Mouse (Mus musculus): ENCODE measurements at regions not wholly inside any gene's neighbourhood (a gene's known extent, or its start where the extent isn't known, plus 50 kb on each side); places are given as distances from the start of the nearest gene placed in this dataset.
"Not testable (repeated sequence)": the region's sequence is repeated elsewhere in the genome, so short reads cannot be mapped to it uniquely, and the experiment has no call there.

GRCm38 (mm10) chr9:94169905-94170612, 367.8 kb downstream of the 1190002N15Rik start:
- no peak overlapping the region for H3K4me2 ChIP-seq (replicated peaks)
- no peak overlapping the region for H3K4me3 ChIP-seq (replicated peaks)
- H3K27ac ChIP-seq (replicated peaks), result no peak overlapping the region
- H3K27me3 ChIP-seq, result no peaks in the 10 kb centered on the region
- no peaks in the 10 kb centered on the region for H3K9me3 ChIP-seq (replicated peaks)
- ATAC-seq (ENCODE audit: insufficient number of reproducible peaks, low FRiP score, low TSS enrichment, low read depth), result no peak
- H3K9ac ChIP-seq, result no peak overlapping the region
- H3K36me3 ChIP-seq, result no peaks in the 10 kb centered on the region
- 71% methylated on average over 2 of the region's 2 CpGs for WGBS
- no peaks in the 10 kb centered on the region for H3K4me1 ChIP-seq

DNA sequence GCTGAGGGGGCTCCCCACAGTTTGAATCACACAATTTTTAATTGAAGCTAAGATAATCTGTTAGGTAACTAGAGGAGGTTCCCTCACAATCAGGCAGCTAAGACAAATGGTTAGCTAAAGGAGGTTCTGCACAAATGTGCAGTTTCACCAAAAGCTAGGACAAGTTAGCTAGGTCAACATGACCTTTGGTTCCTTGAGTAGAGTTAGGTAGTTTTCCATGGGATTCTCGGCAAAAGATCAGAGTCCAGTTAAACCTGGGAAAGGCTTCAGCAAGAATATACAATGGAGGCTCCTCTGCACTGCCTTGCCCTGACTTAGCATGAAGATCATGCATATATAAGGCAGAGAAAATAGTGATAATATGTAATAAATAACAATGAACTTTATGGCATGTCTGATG, 374.2 kb downstream of the 1190002N15Rik start:
- H3K4me2 ChIP-seq (replicated peaks), result no peak overlapping the region
- H3K4me3 ChIP-seq (replicated peaks), result no peak overlapping the region
- no peak overlapping the region for H3K9ac ChIP-seq
- WGBS, result 80% methylated on average over 1 of the region's 1 CpGs
- ATAC-seq (ENCODE audit: insufficient number of reproducible peaks, low FRiP score, low TSS enrichment, low read depth), result no peak
- H3K27ac ChIP-seq (replicated peaks), result no peak overlapping the region
- H3K27me3 ChIP-seq, result no peaks in the 10 kb centered on the region
- H3K36me3 ChIP-seq, result no peaks in the 10 kb centered on the region
- no peaks in the 10 kb centered on the region for H3K9me3 ChIP-seq (replicated peaks)
- H3K4me1 ChIP-seq, result no peaks in the 10 kb centered on the region

DNA sequence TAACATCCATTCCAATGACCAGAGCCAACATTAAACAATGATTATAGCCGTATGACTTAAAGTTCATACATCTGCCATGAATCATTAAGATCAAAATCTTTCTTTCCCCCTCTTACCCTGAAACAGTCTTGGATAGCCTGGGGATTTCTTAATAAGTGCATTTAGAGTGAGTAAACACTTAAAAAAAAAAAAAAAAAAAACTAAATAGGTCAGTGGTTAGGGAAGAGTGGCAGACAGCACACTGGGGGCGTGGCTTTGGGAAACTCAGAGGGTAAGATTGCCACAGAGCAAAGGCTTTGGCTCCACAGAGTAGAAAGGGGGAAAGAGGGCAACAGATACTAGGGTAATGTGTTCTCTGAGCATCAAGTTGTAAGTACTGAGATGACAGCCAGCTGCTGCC, 382.3 kb downstream of the 1190002N15Rik start:
- ATAC-seq (ENCODE audit: insufficient number of reproducible peaks, low FRiP score, low TSS enrichment, low read depth), result no peak
- Histone ChIP-seq H3K4me1 (no peaks in the 10 kb centered on the region), H3K27me3 (no peaks in the 10 kb centered on the region), H3K27ac (replicated peaks) (no peak overlapping the region), H3K9me3 (replicated peaks) (no peaks in the 10 kb centered on the region), H3K9ac (no peak overlapping the region), H3K36me3 (no peaks in the 10 kb centered on the region), H3K4me2 (replicated peaks) (no peak overlapping the region), H3K4me3 (replicated peaks) (no peak overlapping the region)
- 48% methylated on average over 2 of the region's 2 CpGs for WGBS

- H3K4me1 ChIP-seq, result no peaks in the 10 kb centered on the region
- no peaks in the 10 kb centered on the region for H3K27me3 ChIP-seq
- H3K9me3 ChIP-seq (replicated peaks), result no peaks in the 10 kb centered on the region
- H3K27ac ChIP-seq (replicated peaks), result no peak overlapping the region
- WGBS, result 88% methylated on average over 1 of the region's 1 CpGs
- H3K4me2 ChIP-seq (replicated peaks), result no peak overlapping the region
- ATAC-seq (ENCODE audit: insufficient number of reproducible peaks, low FRiP score, low TSS enrichment, low read depth), result no peak
- no peak overlapping the region for H3K4me3 ChIP-seq (replicated peaks)
- no peaks in the 10 kb centered on the region for H3K36me3 ChIP-seq
- H3K9ac ChIP-seq, result no peak overlapping the region
Observed at GRCm38 (mm10) chr9:94148474-94148873, 389.4 kb downstream of the 1190002N15Rik start.

DNA sequence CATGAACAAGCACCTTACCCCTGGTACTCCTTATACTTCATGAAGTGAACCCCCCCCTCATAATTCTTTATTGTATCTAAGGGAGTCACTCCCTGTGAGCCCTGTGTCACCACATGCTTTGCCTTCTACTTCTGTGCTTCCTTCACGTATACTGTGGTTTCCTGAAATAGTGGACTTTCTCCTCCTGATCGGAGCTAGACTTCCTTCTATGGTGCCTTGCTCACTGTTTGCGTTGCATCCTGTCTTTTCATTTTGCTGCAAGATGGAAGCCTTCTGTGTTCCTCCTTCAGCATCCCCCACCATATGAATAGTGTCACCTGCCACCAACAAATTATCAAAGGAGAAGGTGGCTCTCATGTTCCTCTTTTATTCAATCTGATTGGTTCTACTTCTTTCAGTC, 391.1 kb downstream of the 1190002N15Rik start:
- no peak for ATAC-seq (ENCODE audit: insufficient number of reproducible peaks, low FRiP score, low TSS enrichment, low read depth)
- H3K9ac ChIP-seq, result no peak overlapping the region
- H3K36me3 ChIP-seq, result no peaks in the 10 kb centered on the region
- no peak overlapping the region for H3K27ac ChIP-seq (replicated peaks)
- no peak overlapping the region for H3K4me3 ChIP-seq (replicated peaks)
- no peaks in the 10 kb centered on the region for H3K27me3 ChIP-seq
- H3K4me1 ChIP-seq, result no peaks in the 10 kb centered on the region
- WGBS, result 88% methylated on average over 3 of the region's 3 CpGs
- H3K4me2 ChIP-seq (replicated peaks), result no peak overlapping the region
- H3K9me3 ChIP-seq (replicated peaks), result no peaks in the 10 kb centered on the region

DNA sequence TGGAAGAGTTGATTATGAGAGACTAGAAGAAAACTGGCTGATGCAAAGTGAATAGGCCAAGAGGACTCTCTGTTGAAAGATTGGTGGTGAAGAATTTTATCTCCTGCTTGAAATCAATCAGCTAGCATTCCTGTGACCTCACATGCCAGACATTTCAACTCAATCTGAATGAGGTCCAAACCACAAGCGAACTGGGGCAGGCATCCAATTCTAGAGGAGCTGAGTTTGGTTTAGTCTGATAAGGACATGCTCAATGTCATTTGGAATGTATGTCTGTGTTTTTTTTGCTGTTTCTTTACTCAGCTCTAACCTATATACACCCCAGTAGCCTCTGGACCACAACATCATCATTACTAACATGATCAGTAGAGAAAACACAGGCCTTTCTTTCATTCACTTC, 401.4 kb downstream of the 1190002N15Rik start:
- H3K4me1 ChIP-seq, result no peaks in the 10 kb centered on the region
- no peak for ATAC-seq (ENCODE audit: insufficient number of reproducible peaks, low FRiP score, low TSS enrichment, low read depth)
- H3K9ac ChIP-seq, result no peak overlapping the region
- H3K36me3 ChIP-seq, result no peaks in the 10 kb centered on the region
- no peaks in the 10 kb centered on the region for H3K27me3 ChIP-seq
- 45% methylated on average over 1 of the region's 1 CpGs for WGBS
- no peak overlapping the region for H3K27ac ChIP-seq (replicated peaks)
- H3K4me2 ChIP-seq (replicated peaks), result no peak overlapping the region
- H3K9me3 ChIP-seq (replicated peaks), result no peaks in the 10 kb centered on the region
- no peak overlapping the region for H3K4me3 ChIP-seq (replicated peaks)

DNA sequence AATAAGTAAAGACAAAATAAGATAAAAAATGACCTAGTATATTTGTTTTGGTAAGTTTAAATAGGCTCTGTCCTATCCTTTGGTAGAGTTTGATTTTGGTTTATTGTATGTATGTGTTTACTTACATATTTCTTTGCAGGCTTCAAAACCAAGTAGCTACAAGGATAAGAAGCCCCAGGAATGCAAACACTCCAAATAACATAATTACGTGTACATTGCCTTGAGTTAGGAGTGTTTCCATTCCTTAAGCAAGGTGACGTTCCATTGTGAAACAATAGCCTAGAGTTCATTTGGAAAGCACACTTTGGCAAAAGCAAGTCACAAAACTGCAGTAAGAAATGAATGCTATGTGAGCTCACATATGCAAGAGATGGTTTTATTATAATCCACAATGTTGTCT, 404.2 kb downstream of the 1190002N15Rik start:
- no peak overlapping the region for H3K4me3 ChIP-seq (replicated peaks)
- no peaks in the 10 kb centered on the region for H3K4me1 ChIP-seq
- no peaks in the 10 kb centered on the region for H3K27me3 ChIP-seq
- no peaks in the 10 kb centered on the region for H3K9me3 ChIP-seq (replicated peaks)
- no peak overlapping the region for H3K4me2 ChIP-seq (replicated peaks)
- no peak overlapping the region for H3K27ac ChIP-seq (replicated peaks)
- WGBS, result 64% methylated on average over 2 of the region's 2 CpGs
- no peak for ATAC-seq (ENCODE audit: insufficient number of reproducible peaks, low FRiP score, low TSS enrichment, low read depth)
- no peak overlapping the region for H3K9ac ChIP-seq
- H3K36me3 ChIP-seq, result no peaks in the 10 kb centered on the region

DNA sequence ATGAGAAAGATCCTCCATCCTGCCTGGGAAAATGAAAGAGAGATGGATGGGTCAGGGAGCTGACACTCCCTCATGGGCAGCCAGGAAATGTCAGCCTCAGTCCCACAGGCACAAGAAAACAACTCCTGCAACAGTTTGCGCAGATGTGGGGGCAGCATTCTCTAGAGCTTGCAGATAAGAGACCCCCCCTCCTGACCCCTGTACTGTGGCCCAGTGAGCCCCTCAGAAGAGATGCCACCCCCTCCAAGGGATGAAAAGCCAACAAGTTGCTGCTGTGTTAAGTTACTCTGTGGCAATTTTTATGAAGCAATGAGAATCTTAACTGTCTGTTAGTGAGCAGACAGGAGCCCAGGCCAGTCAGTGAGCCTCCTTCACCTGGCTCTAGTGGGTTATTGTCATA, 406.5 kb downstream of the 1190002N15Rik start:
- H3K4me1 ChIP-seq, result no peaks in the 10 kb centered on the region
- H3K9ac ChIP-seq, result no peak overlapping the region
- no peak overlapping the region for H3K4me2 ChIP-seq (replicated peaks)
- H3K9me3 ChIP-seq (replicated peaks), result no peaks in the 10 kb centered on the region
- H3K27me3 ChIP-seq, result no peaks in the 10 kb centered on the region
- no peak overlapping the region for H3K4me3 ChIP-seq (replicated peaks)
- 77% methylated on average over 1 of the region's 1 CpGs for WGBS
- no peaks in the 10 kb centered on the region for H3K36me3 ChIP-seq
- ATAC-seq (ENCODE audit: insufficient number of reproducible peaks, low FRiP score, low TSS enrichment, low read depth), result no peak
- no peak overlapping the region for H3K27ac ChIP-seq (replicated peaks)

- H3K27ac ChIP-seq (replicated peaks), result no peak overlapping the region
- no peak overlapping the region for H3K4me2 ChIP-seq (replicated peaks)
- H3K36me3 ChIP-seq, result no peaks in the 10 kb centered on the region
- WGBS, result 91% methylated on average over 5 of the region's 5 CpGs
- H3K4me3 ChIP-seq (replicated peaks), result no peak overlapping the region
- H3K4me1 ChIP-seq, result no peaks in the 10 kb centered on the region
- H3K27me3 ChIP-seq, result no peaks in the 10 kb centered on the region
- no peak for ATAC-seq (ENCODE audit: insufficient number of reproducible peaks, low FRiP score, low TSS enrichment, low read depth)
- no peaks in the 10 kb centered on the region for H3K9me3 ChIP-seq (replicated peaks)
- no peak overlapping the region for H3K9ac ChIP-seq
Observed at GRCm38 (mm10) chr9:94116961-94117360, 420.9 kb downstream of the 1190002N15Rik start.

DNA sequence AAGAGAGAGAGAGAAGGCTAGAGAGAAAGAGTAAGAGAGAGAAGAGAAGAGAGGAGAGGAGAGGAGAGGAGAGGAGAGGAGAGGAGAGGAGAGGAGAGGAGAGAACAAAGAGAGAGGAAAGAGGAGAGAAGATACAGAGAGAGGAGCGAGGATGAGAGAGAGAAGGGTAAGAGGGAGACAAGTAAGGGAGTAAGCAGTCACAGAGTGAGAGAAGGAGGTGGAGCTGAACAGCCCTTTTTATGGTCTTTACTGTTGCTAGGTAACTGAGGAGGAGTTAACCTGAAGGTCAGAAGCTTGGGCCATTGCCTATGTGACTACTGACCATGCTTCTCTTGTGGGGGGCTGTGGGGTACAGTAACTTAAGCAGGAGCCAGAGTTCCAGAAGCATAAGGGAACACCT, 430.2 kb downstream of the 1190002N15Rik start:
- H3K27ac ChIP-seq (replicated peaks); H3K9ac ChIP-seq; H3K36me3 ChIP-seq; H3K4me2 ChIP-seq (replicated peaks); ATAC-seq (ENCODE audit: insufficient number of reproducible peaks, low FRiP score, low TSS enrichment, low read depth); H3K4me3 ChIP-seq (replicated peaks); H3K4me1 ChIP-seq; H3K27me3 ChIP-seq; H3K9me3 ChIP-seq (replicated peaks): not testable (repeated sequence)
- 80% methylated on average over 1 of the region's 1 CpGs for WGBS

GRCm38 (mm10) chr9:94104669-94105068, 433.2 kb downstream of the 1190002N15Rik start:
- Histone ChIP-seq H3K9me3 (replicated peaks) (no peaks in the 10 kb centered on the region), H3K4me1 (no peaks in the 10 kb centered on the region), H3K27me3 (no peaks in the 10 kb centered on the region), H3K4me3 (replicated peaks) (no peak overlapping the region), H3K27ac (replicated peaks) (no peak overlapping the region), H3K4me2 (replicated peaks) (no peak overlapping the region), H3K9ac (no peak overlapping the region), H3K36me3 (no peaks in the 10 kb centered on the region)
- 86% methylated on average over 4 of the region's 4 CpGs for WGBS
- ATAC-seq (ENCODE audit: insufficient number of reproducible peaks, low FRiP score, low TSS enrichment, low read depth), result no peak

- Histone ChIP-seq H3K4me2 (replicated peaks) (no peak overlapping the region), H3K9me3 (replicated peaks) (no peaks in the 10 kb centered on the region), H3K27me3 (no peaks in the 10 kb centered on the region), H3K36me3 (no peaks in the 10 kb centered on the region), H3K27ac (replicated peaks) (no peak overlapping the region), H3K4me1 (no peaks in the 10 kb centered on the region), H3K9ac (no peak overlapping the region), H3K4me3 (replicated peaks) (no peak overlapping the region)
- 70% methylated on average over 3 of the region's 3 CpGs for WGBS
- no peak for ATAC-seq (ENCODE audit: insufficient number of reproducible peaks, low FRiP score, low TSS enrichment, low read depth)
Observed at GRCm38 (mm10) chr9:94101958-94102357, 435.9 kb downstream of the 1190002N15Rik start.

All from embryonic facial prominence, embryonic 15.5 days (tissue).